Mouse (Mus musculus) embryonic fibroblast, embryonic 13.5 days (primary cell): Measurements from ENCODE around the gene Oxct2a.
"Not testable (repeated sequence)": the region's sequence is repeated elsewhere in the genome, so short reads cannot be mapped to it uniquely, and the experiment has no call there.

Source experiments
- CTCF ChIP-seq: IDR thresholded peaks from 2 replicates; pipeline ENCODE4 v1.5.1; 2011; ENCODE audit warnings: mild to moderate bottlenecking, control low read depth, low read length, moderate library complexity, borderline replicate concordance; ENCODE audit not compliant: insufficient read depth
- POLR2A ChIP-seq: IDR thresholded peaks from 2 replicates; pipeline ENCODE4 v1.6.1; 2011; ENCODE audit warnings: low read depth, mild to moderate bottlenecking, control low read depth, low read length, moderate library complexity

DNA sequence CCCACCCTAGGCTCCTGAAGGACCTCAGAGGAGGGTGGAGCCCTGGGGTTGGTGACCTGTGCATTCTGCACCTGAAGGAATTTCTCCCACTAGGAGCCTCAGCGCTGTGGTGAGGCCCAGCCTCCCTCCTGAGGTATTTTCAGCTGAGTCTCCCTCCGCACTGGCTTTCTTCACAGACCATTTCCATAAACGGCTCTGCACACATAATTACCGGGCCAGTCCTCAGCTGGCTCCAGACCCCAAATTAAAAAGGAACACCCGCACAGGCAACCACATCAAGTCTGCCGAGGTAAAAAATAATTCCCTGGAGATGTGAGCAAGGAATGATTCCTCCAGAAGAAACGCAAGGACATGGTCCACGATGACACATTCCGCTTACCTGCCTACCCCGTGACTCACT is 11.8 kb upstream of the Oxct2a start:
- TF ChIP-seq POLR2A, CTCF: not testable (repeated sequence)
